In genomic region chrX:151059346-151059745, GRCm38 (mm10) we compare ENCODE assay signal across 19 mouse cellular contexts. TPM values are rescaled to one million over a fixed set of nuclear protein-coding genes. Genes with fewer than 3 reads are reported as not detected.
DNase-seq lines count a peak whose midpoint lies in the region; ATAC-seq and TF ChIP-seq lines count a peak whose summit lies in the region.
"Had no signal": no experiment of that assay in that cellular context is flagged by ENCODE, and none has a peak within 500 bp of the region (broad histone marks: within the 10 kb centered on the region; RNA-seq: fewer than 3 reads in every experiment).

No protein-coding gene starts in this region.

- no peak overlapping the region for H3K4me2 ChIP-seq in heart, embryonic 12.5 days
- no peak overlapping the region for H3K4me2 ChIP-seq in lung, postnatal 0 days (replicated peaks; ENCODE audit: low read depth, low read length)
- H3K4me2 ChIP-seq: embryonic facial prominence, embryonic 15.5 days; hindbrain, embryonic 12.5 days; limb, embryonic 13.5 days had no signal

- 73% methylated on average over 1 of the region's 1 CpGs for WGBS in heart, embryonic 12.5 days
- 80% methylated on average over 1 of the region's 1 CpGs for WGBS in lung, postnatal 0 days
- WGBS in lung, adult 2 months = 68% methylated on average over 1 of the region's 1 CpGs

- ATAC-seq in heart, embryonic 12.5 days (ENCODE audit: insufficient number of reproducible peaks, low FRiP score) = no peak
- no peak for ATAC-seq in lung, postnatal 0 days
- ATAC-seq in erythroblast, adult 5-6 weeks (replicated peaks; ENCODE audit: low FRiP score, poor library complexity, severe bottlenecking) = no peak
- ATAC-seq: activated CD4-positive, CD25-positive, alpha-beta regulatory T cell, adult 4 months; midbrain, embryonic 16.5 days; Patski had no signal

- no peak for TF ChIP-seq EP300 in lung, postnatal 0 days (IDR thresholded peaks at IDR 0.05)

- H3K9me3 ChIP-seq in heart, embryonic 12.5 days (replicated peaks) = no peaks in the 10 kb centered on the region
- H3K9me3 ChIP-seq in lung, postnatal 0 days (ENCODE audit: low read length) = no peaks in the 10 kb centered on the region
- H3K9me3 ChIP-seq: embryonic facial prominence, embryonic 15.5 days; hindbrain, embryonic 12.5 days; limb, embryonic 13.5 days; megakaryocyte, embryonic 14.5 days had no signal

- no peak for TF ChIP-seq CTCF in lung, postnatal 0 days (IDR thresholded peaks at IDR 0.05)
- no peak for TF ChIP-seq CTCF in lung, adult 2 months (IDR thresholded peaks at IDR 0.05; ENCODE audit: insufficient read depth, low read length)

- DNase-seq in heart, adult 18-20 months = peak; percentile 47 to 51
- DNase-seq in lung, postnatal 0 days (ENCODE audit: low spot score) = peak; percentile 21
- no peak for DNase-seq in lung, adult 2 months
- peak; percentile 50 to 54 for DNase-seq in heart, adult 9 months (ENCODE audit: low spot score in 2 of 2)
- DNase-seq in heart, postnatal 14 days = peak; percentile 11 to 28
- DNase-seq: adrenal gland, postnatal 25 days; cerebellum, adult 9-10 months; spleen, adult 18-20 months; thymus, postnatal 14 days had no signal

- H3K9ac ChIP-seq in heart, embryonic 12.5 days = no peak overlapping the region
- H3K9ac ChIP-seq in lung, postnatal 0 days (replicated peaks; ENCODE audit: low read depth) = no peak overlapping the region
- H3K9ac ChIP-seq: embryonic facial prominence, embryonic 15.5 days; hindbrain, embryonic 12.5 days; limb, embryonic 13.5 days had no signal

- H3K36me3 ChIP-seq in heart, embryonic 12.5 days = no peaks in the 10 kb centered on the region
- H3K36me3 ChIP-seq in lung, postnatal 0 days (ENCODE audit: insufficient read depth, low read length) = no peaks in the 10 kb centered on the region
- H3K36me3 ChIP-seq: embryonic facial prominence, embryonic 15.5 days; hindbrain, embryonic 12.5 days had no signal

- intact Hi-C loops in heart, postnatal 14 days (cut with DNase I) = no loop called here

- no peak overlapping the region for H3K27ac ChIP-seq in heart, embryonic 12.5 days (ENCODE audit: poor library complexity, severe bottlenecking)
- no peak overlapping the region for H3K27ac ChIP-seq in lung, postnatal 0 days (ENCODE audit: low read length)
- H3K27ac ChIP-seq: embryonic facial prominence, embryonic 15.5 days; heart, adult 2 months; hindbrain, embryonic 12.5 days; limb, embryonic 13.5 days had no signal

- H3K4me3 ChIP-seq in heart, embryonic 12.5 days = no peak overlapping the region
- no peak overlapping the region for H3K4me3 ChIP-seq in lung, postnatal 0 days (ENCODE audit: low read depth, low read length)
- no peak overlapping the region for H3K4me3 ChIP-seq in lung, adult 2 months (replicated peaks; ENCODE audit: extremely low read depth, low read depth, low read length)
- H3K4me3 ChIP-seq: embryonic facial prominence, embryonic 15.5 days; heart, adult 2 months; hindbrain, embryonic 12.5 days; limb, embryonic 13.5 days; megakaryocyte, embryonic 14.5 days had no signal

- no peaks in the 10 kb centered on the region for H3K27me3 ChIP-seq in heart, embryonic 12.5 days (replicated peaks)
- no peaks in the 10 kb centered on the region for H3K27me3 ChIP-seq in lung, postnatal 0 days (replicated peaks; ENCODE audit: insufficient read depth, low read length)
- H3K27me3 ChIP-seq: embryonic facial prominence, embryonic 15.5 days; hindbrain, embryonic 12.5 days had no signal

- TF ChIP-seq POLR2A in lung, adult 2 months (IDR thresholded peaks at IDR 0.05; ENCODE audit: borderline replicate concordance, extremely low read depth, low read depth, low read length) = no peak

- peaks cover 10% of the 10 kb centered on the region for H3K4me1 ChIP-seq in heart, embryonic 12.5 days (replicated peaks)
- H3K4me1 ChIP-seq in lung, postnatal 0 days (ENCODE audit: insufficient read depth, low read depth, low read length) = no peaks in the 10 kb centered on the region
- peaks cover under 1% of the 10 kb centered on the region; the same call in 1 of the 2 replicates for H3K4me1 ChIP-seq in lung, adult 2 months (ENCODE audit: control insufficient read depth, insufficient read depth, low read length)
- H3K4me1 ChIP-seq: hindbrain, embryonic 12.5 days had no signal

RNA-seq across cellular contexts. Expression of gene Fgd1, which starts 13.4 kb away (rescaled TPM):
- 1 to 10 TPM; 6.2 to 7.4 TPM for total RNA-seq in heart, adult 18-20 months (2021)
- polyA plus RNA-seq in heart, embryonic 12.5 days (2016; fragmentation: Nextera tagmentation; extraction: Ambion mirVana) = 9.3 and 10.1 TPM in 2 replicates
- 3.7 and 4.2 TPM in 2 replicates for polyA plus RNA-seq in lung, postnatal 0 days (2015; fragmentation: Nextera tagmentation; extraction: Ambion mirVana)
- 5.7 and 7.0 TPM in 2 replicates for polyA plus RNA-seq in lung, adult 2 months (2012; rRNA removed)
- total RNA-seq in heart, postnatal 14 days (2021) = 10 to 100 TPM; 10.5 to 12.2 TPM
- not detected in 2 replicates for total RNA-seq in erythroblast, adult 5-6 weeks (2015; ENCODE audit: low replicate concordance)
- total RNA-seq in erythroblast, adult 5-6 weeks (2017; ENCODE audit: low replicate concordance) = 2.6 TPM in 1 of 2 replicates, not detected in the other

RNA-seq across cellular contexts. Expression of gene Tsr2, which starts 37.0 kb away (rescaled TPM):
- total RNA-seq in heart, adult 18-20 months (2021) = 10 to 100 TPM; 13.7 to 16.4 TPM
- polyA plus RNA-seq in heart, embryonic 12.5 days (2016; fragmentation: Nextera tagmentation; extraction: Ambion mirVana) = 20.8 and 22.1 TPM in 2 replicates
- polyA plus RNA-seq in lung, postnatal 0 days (2015; fragmentation: Nextera tagmentation; extraction: Ambion mirVana) = 12.4 and 14.6 TPM in 2 replicates
- 3.8 and 6.4 TPM in 2 replicates for polyA plus RNA-seq in lung, adult 2 months (2012; rRNA removed)
- total RNA-seq in heart, postnatal 14 days (2021) = 1 to 10 TPM; 8.9 TPM
- 0.38 and 1.5 TPM in 2 replicates for total RNA-seq in erythroblast, adult 5-6 weeks (2015; ENCODE audit: low replicate concordance)
- 2.5 and 3.2 TPM in 2 replicates for total RNA-seq in erythroblast, adult 5-6 weeks (2017; ENCODE audit: low replicate concordance)

RNA-seq across cellular contexts. Expression of gene Gnl3l, which starts 42.2 kb away (rescaled TPM):
- total RNA-seq in heart, adult 18-20 months (2021) = 10 to 100 TPM; 32.9 TPM
- polyA plus RNA-seq in heart, embryonic 12.5 days (2016; fragmentation: Nextera tagmentation; extraction: Ambion mirVana) = 28.7 and 29.8 TPM in 2 replicates
- polyA plus RNA-seq in lung, postnatal 0 days (2015; fragmentation: Nextera tagmentation; extraction: Ambion mirVana) = 11.9 and 13.0 TPM in 2 replicates
- polyA plus RNA-seq in lung, adult 2 months (2012; rRNA removed) = 6.8 and 9.6 TPM in 2 replicates
- 10 to 100 TPM; 33.8 to 38.0 TPM for total RNA-seq in heart, postnatal 14 days (2021)
- 7.7 and 7.9 TPM in 2 replicates for total RNA-seq in erythroblast, adult 5-6 weeks (2015; ENCODE audit: low replicate concordance)
- total RNA-seq in erythroblast, adult 5-6 weeks (2017; ENCODE audit: low replicate concordance) = 13.1 and 16.6 TPM in 2 replicates
